Mouse (Mus musculus) midbrain, embryonic 12.5 days (tissue): Measurements from ENCODE around the gene Aox4. TPM values are rescaled to one million over a fixed set of nuclear protein-coding genes. Genes with fewer than 3 reads are reported as not detected.

ENCODE experiments used
- ATAC-seq: fragments of 200-750 bp; cut with Nextera tagmentation; 2 replicates; pipeline ENCODE4 v1.8.0; 2017; ENCODE audit warnings: low read depth, moderate TSS enrichment, moderate library complexity; ENCODE audit not compliant: low FRiP score
- H3K27ac ChIP-seq: fragments of 300-500 bp; sonication (generic); replicated peaks from 2 replicates; pipeline ENCODE4 v1.5.1; 2016; ENCODE audit warnings: mild to moderate bottlenecking
- H3K27me3 ChIP-seq: fragments of 300-500 bp; sonication (generic); 2 replicates; pipeline ENCODE4 v1.6.1; 2016; ENCODE audit warnings: mild to moderate bottlenecking
- H3K36me3 ChIP-seq: fragments of 300-500 bp; sonication (generic); 2 replicates; pipeline ENCODE4 v1.6.1; 2016
- H3K4me1 ChIP-seq: fragments of 300-500 bp; sonication (generic); 2 replicates; pipeline ENCODE4 v1.6.1; 2016
- H3K4me2 ChIP-seq: fragments of 300-500 bp; sonication (generic); replicated peaks from 2 replicates; pipeline ENCODE4 v1.6.1; 2016; ENCODE audit warnings: mild to moderate bottlenecking, moderate library complexity
- H3K4me3 ChIP-seq: fragments of 300-500 bp; sonication (generic); 2 replicates; pipeline ENCODE4 v1.5.1; 2016; ENCODE audit warnings: mild to moderate bottlenecking
- H3K9ac ChIP-seq: fragments of 300-500 bp; sonication (generic); replicated peaks from 2 replicates; pipeline ENCODE4 v1.6.1; 2016; ENCODE audit warnings: mild to moderate bottlenecking, moderate library complexity
- H3K9me3 ChIP-seq: fragments of 300-500 bp; sonication (generic); 2 replicates; pipeline ENCODE4 v1.6.1; 2016; ENCODE audit warnings: mild to moderate bottlenecking
- WGBS: fragments of 180-500 bp; shearing (Covaris S2); methylation state at CpG from one replicate; pipeline ENCODE4 v1.1.7; 2016; 5-methylcytosine and 5-hydroxymethylcytosine counted together
- polyA plus RNA-seq: library from polyadenylated mRNA; unstranded; fragments of >200 nt; fragmentation: Nextera tagmentation; extraction: Ambion mirVana; gene quantifications from 2 replicates; pipeline ENCODE4 v1.2.1, GENCODE M21; 2016

The Aox4 gene
- polyA plus RNA-seq, 1 experiment from 2014 or later, result not detected

DNA sequence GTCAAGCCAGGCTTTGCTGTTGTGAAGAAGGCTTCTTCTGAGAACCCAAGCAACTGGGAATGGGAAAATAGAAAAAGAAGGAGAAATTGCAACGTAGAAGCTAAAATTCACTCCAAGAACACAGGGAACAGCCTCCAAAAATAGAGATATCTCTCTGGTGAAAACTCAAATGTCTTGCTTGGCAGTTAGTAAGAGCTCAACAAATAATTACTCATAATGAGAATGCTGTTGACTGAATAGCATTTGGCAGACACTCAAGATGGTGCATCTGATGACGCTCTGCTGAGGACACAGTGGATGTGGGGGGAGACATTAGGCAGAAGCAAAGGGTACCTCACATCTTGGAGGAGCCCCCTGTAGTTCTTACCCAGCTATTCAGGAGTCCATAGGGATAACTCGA is 77.9 kb downstream of the Aox4 start:
- H3K4me1 ChIP-seq, result peaks cover 7% of the 10 kb centered on the region
- no peak overlapping the region for H3K4me2 ChIP-seq
- no peak for ATAC-seq
- WGBS, result 81% methylated on average over 3 of the region's 3 CpGs
- no peaks in the 10 kb centered on the region for H3K27me3 ChIP-seq
- H3K9ac ChIP-seq, result no peak overlapping the region
- no peak overlapping the region for H3K27ac ChIP-seq
- no peaks in the 10 kb centered on the region for H3K36me3 ChIP-seq
- H3K4me3 ChIP-seq, result no peak overlapping the region
- no peaks in the 10 kb centered on the region for H3K9me3 ChIP-seq

GRCm38 (mm10) chr1:58289863-58290469 is 79.8 kb downstream of the Aox4 start:
- Histone ChIP-seq H3K9ac (no peak overlapping the region), H3K9me3 (no peaks in the 10 kb centered on the region), H3K27me3 (no peaks in the 10 kb centered on the region), H3K27ac (no peak overlapping the region), H3K4me2 (no peak overlapping the region), H3K4me1 (peaks cover 7% of the 10 kb centered on the region), H3K36me3 (no peaks in the 10 kb centered on the region), H3K4me3 (no peak overlapping the region)
- WGBS, result 40% methylated on average over 16 of the region's 16 CpGs
- no peak for ATAC-seq

DNA sequence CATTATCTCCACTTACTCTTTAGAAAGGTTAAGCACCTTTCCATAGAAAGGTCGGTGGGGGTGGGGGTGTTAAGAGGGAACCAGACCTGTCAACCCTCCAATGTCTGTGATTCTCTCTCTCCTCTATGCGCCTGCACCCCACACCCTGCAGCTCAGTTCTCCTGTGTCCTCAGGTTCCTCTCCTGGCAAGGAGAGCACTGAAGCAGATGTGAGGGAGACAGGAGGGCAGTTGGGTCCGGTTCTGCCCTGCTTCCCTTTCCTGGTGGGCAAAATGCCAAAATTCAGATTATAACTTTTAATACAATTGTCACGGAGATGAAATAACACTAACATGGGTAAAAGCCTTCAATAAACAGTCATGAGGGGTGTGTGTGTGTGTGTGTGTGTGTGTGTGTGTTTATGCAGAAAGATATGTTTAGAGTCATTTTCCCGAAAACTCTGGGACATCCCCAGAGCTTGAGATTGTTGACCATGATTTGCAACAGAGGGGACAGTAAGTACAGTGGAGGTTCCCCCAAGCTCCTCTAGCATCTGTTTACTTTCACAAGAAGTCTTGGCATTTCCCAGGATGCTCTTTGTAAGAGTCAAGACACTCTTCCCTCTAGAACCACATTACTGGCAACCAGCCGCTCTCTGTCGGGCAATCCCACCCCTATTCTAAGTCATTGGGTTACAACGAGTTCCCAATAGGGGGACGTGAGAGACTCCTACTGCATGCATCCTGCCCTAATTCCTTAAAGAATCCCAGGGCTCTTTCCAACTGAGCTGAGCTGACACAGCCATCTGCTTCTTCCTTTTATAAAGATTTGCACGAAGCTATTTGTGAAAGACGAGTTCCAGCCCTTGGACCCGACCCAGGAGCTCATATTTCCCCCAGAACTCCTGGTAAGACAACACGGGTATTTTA is 81.5 kb downstream of the Aox4 start:
- peaks cover 7% of the 10 kb centered on the region for H3K4me1 ChIP-seq
- no peaks in the 10 kb centered on the region for H3K9me3 ChIP-seq
- no peak overlapping the region for H3K27ac ChIP-seq
- no peak overlapping the region for H3K9ac ChIP-seq
- H3K36me3 ChIP-seq, result no peaks in the 10 kb centered on the region
- ATAC-seq, result no peak
- no peak overlapping the region for H3K4me2 ChIP-seq
- H3K27me3 ChIP-seq, result no peaks in the 10 kb centered on the region
- 67% methylated on average over 13 of the region's 13 CpGs for WGBS
- H3K4me3 ChIP-seq, result no peak overlapping the region

- H3K4me2 ChIP-seq, result no peak overlapping the region
- H3K36me3 ChIP-seq, result no peaks in the 10 kb centered on the region
- 87% methylated on average over 5 of the region's 5 CpGs for WGBS
- ATAC-seq, result no peak
- H3K4me3 ChIP-seq, result no peak overlapping the region
- no peaks in the 10 kb centered on the region for H3K9me3 ChIP-seq
- H3K9ac ChIP-seq, result no peak overlapping the region
- no peak overlapping the region for H3K27ac ChIP-seq
- H3K27me3 ChIP-seq, result no peaks in the 10 kb centered on the region
- peaks cover 7% of the 10 kb centered on the region for H3K4me1 ChIP-seq
Observed at GRCm38 (mm10) chr1:58294730-58295129, 84.5 kb downstream of the Aox4 start.

GRCm38 (mm10) chr1:58296278-58296677 is 86.1 kb downstream of the Aox4 start:
- ATAC-seq, result peak; percentile 78
- Histone ChIP-seq H3K4me2 (no peak overlapping the region), H3K27me3 (no peaks in the 10 kb centered on the region), H3K36me3 (no peaks in the 10 kb centered on the region), H3K9me3 (no peaks in the 10 kb centered on the region), H3K27ac (no peak overlapping the region), H3K4me3 (no peak overlapping the region), H3K9ac (no peak overlapping the region), H3K4me1 (no peaks in the 10 kb centered on the region)
- WGBS, result 4% methylated on average over 7 of the region's 7 CpGs

GRCm38 (mm10) chr1:58296821-58297220 is 86.6 kb downstream of the Aox4 start:
- 51% methylated on average over 4 of the region's 4 CpGs for WGBS
- no peak overlapping the region for H3K4me2 ChIP-seq
- H3K4me3 ChIP-seq, result no peak overlapping the region
- no peaks in the 10 kb centered on the region for H3K9me3 ChIP-seq
- H3K27me3 ChIP-seq, result no peaks in the 10 kb centered on the region
- no peak overlapping the region for H3K9ac ChIP-seq
- no peak for ATAC-seq
- H3K4me1 ChIP-seq, result no peaks in the 10 kb centered on the region
- no peak overlapping the region for H3K27ac ChIP-seq
- no peaks in the 10 kb centered on the region for H3K36me3 ChIP-seq

DNA sequence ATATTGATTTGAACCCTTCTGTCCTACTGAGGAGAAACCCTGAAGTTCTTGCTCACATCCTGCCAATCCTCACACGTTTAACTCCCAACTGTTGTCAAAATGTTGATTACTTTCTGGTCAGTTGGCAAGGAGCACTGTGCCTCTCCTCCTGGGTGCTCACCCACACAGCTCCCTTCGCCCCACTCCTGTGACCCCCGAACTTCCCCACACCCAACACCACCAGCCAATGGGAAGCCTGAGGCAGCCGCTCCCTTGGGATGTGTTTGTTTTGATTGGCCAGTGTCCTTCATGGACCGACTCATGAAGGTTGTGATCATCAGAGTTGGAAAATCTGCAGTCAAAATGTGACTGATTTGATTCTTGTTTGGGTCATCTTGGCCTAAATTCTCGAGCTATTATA is 88.2 kb downstream of the Aox4 start:
- WGBS, result 74% methylated on average over 6 of the region's 6 CpGs

DNA sequence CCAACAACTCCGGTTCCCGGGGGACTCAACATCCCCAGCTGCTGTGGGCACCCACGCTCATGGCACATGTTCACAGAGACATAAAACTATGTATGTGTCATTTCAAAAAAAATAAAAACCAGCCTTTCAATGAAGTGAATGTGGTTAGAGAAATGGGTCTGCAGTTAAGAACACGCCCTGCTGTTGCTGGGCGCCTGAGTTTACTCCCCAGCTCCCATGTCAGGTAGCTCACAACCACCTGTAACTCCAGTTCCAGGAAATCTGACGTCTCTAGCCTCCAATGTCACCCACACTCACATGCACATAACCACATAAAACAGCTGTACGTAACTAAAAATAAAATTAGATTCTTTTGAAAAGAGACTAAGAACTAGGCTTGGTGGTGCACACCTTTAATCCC is 90.9 kb downstream of the Aox4 start:
- Histone ChIP-seq H3K27me3 (no peaks in the 10 kb centered on the region), H3K4me1 (no peaks in the 10 kb centered on the region), H3K27ac (no peak overlapping the region), H3K9ac (no peak overlapping the region), H3K36me3 (no peaks in the 10 kb centered on the region), H3K4me3 (no peak overlapping the region), H3K9me3 (no peaks in the 10 kb centered on the region), H3K4me2 (no peak overlapping the region)
- ATAC-seq, result no peak
- WGBS, result 93% methylated on average over 7 of the region's 7 CpGs

More for the DNA sequence above, 88.2 kb downstream of the Aox4 start:
- no peak overlapping the region for H3K4me3 ChIP-seq
- no peaks in the 10 kb centered on the region for H3K4me1 ChIP-seq
- H3K36me3 ChIP-seq, result no peaks in the 10 kb centered on the region
- no peak overlapping the region for H3K27ac ChIP-seq
- no peak overlapping the region for H3K4me2 ChIP-seq
- H3K27me3 ChIP-seq, result no peaks in the 10 kb centered on the region
- no peak for ATAC-seq
- H3K9me3 ChIP-seq, result no peaks in the 10 kb centered on the region
- H3K9ac ChIP-seq, result no peak overlapping the region

- H3K36me3 ChIP-seq, result no peaks in the 10 kb centered on the region
- ATAC-seq, result no peak
- no peaks in the 10 kb centered on the region for H3K9me3 ChIP-seq
- H3K27ac ChIP-seq, result no peak overlapping the region
- no peaks in the 10 kb centered on the region for H3K4me1 ChIP-seq
- no peak overlapping the region for H3K4me2 ChIP-seq
- no peaks in the 10 kb centered on the region for H3K27me3 ChIP-seq
- WGBS, result 67% methylated on average over 6 of the region's 6 CpGs
- no peak overlapping the region for H3K9ac ChIP-seq
- no peak overlapping the region for H3K4me3 ChIP-seq
Observed at GRCm38 (mm10) chr1:58302015-58302414, 91.8 kb downstream of the Aox4 start.

DNA sequence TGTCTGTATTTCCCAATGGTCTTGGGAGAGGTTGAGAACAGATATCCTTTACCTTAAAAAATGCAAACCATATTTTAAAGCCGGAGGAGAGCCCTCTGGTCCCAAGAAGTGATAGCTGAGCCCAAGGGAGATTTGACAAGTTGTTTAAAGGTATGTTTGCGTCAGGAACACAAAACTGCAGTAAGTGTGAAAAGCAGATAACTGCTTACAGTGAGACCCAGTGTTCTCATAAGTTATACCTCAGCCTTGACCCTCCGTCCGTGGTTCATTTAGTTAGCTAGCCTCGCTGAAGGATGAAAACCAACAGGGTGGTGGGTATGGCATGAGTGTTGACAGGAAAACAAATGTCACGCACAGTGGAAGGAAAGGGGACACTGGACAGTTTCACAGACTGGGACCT is 92.8 kb downstream of the Aox4 start:
- ATAC-seq, result no peak
- H3K4me3 ChIP-seq, result no peak overlapping the region
- no peaks in the 10 kb centered on the region for H3K27me3 ChIP-seq
- H3K9me3 ChIP-seq, result no peaks in the 10 kb centered on the region
- H3K4me1 ChIP-seq, result no peaks in the 10 kb centered on the region
- H3K36me3 ChIP-seq, result no peaks in the 10 kb centered on the region
- no peak overlapping the region for H3K4me2 ChIP-seq
- H3K9ac ChIP-seq, result no peak overlapping the region
- 92% methylated on average over 6 of the region's 6 CpGs for WGBS
- no peak overlapping the region for H3K27ac ChIP-seq

- H3K4me1 ChIP-seq, result no peaks in the 10 kb centered on the region
Observed at GRCm38 (mm10) chr1:58303726-58304125, 93.5 kb downstream of the Aox4 start.

DNA sequence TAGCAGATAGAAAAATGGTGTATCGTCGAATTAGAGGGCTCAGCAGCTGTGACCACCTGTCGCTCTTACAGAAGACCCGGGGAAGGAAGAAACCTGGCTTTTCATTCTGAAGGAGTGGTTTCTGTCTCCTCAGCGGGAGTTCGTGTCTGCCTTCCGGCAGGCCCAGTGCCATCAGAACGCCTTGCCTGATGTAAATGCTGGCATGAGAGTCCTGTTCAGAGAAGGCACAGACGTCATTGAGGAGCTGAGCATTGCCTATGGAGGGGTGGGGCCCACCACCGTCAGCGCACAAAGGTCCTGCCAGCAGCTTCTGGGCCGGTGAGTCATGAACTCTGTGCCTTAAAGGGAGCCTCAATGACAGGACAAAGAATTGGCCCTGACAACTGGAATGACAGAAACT is 94.1 kb downstream of the Aox4 start:
- no peaks in the 10 kb centered on the region for H3K9me3 ChIP-seq
- H3K4me3 ChIP-seq, result no peak overlapping the region
- no peaks in the 10 kb centered on the region for H3K4me1 ChIP-seq
- no peaks in the 10 kb centered on the region for H3K36me3 ChIP-seq
- H3K27ac ChIP-seq, result no peak overlapping the region
- no peaks in the 10 kb centered on the region for H3K27me3 ChIP-seq
- ATAC-seq, result no peak
- H3K4me2 ChIP-seq, result no peak overlapping the region
- H3K9ac ChIP-seq, result no peak overlapping the region
- 68% methylated on average over 12 of the region's 12 CpGs for WGBS

More at GRCm38 (mm10) chr1:58303726-58304125, 93.5 kb downstream of the Aox4 start:
- H3K9ac ChIP-seq, result no peak overlapping the region
- no peak overlapping the region for H3K4me3 ChIP-seq
- ATAC-seq, result no peak
- no peaks in the 10 kb centered on the region for H3K9me3 ChIP-seq
- H3K27ac ChIP-seq, result no peak overlapping the region
- WGBS, result 91% methylated on average over 4 of the region's 4 CpGs
- no peak overlapping the region for H3K4me2 ChIP-seq
- no peaks in the 10 kb centered on the region for H3K36me3 ChIP-seq
- no peaks in the 10 kb centered on the region for H3K27me3 ChIP-seq
